Mouse (Mus musculus) forebrain, embryonic 11.5 days (tissue): Measurements from ENCODE around the gene Tmem14c. TPM values are rescaled to one million over a fixed set of nuclear protein-coding genes. Genes with fewer than 3 reads are reported as not detected.
A peak's percentile ranks its signal among the peaks of the same experiment; 100 is the strongest.

Source experiments
- ATAC-seq: fragments of 200-750 bp; cut with Nextera tagmentation; replicated peaks from 2 replicates; pipeline ENCODE4 v1.8.0; 2017; ENCODE audit warnings: moderate TSS enrichment; ENCODE audit not compliant: low FRiP score
- DNase-seq: peaks from one replicate; pipeline ENCODE4 v3.0.0-alpha.2; 2017; ENCODE audit warnings: low spot score
- H3K27ac ChIP-seq: fragments of 300-500 bp; sonication (generic); 2 replicates; pipeline ENCODE4 v1.5.1; 2014; ENCODE audit warnings: low read depth, low read length
- H3K27me3 ChIP-seq: fragments of 300-500 bp; sonication (generic); 2 replicates; pipeline ENCODE4 v1.6.1; 2014; ENCODE audit warnings: mild to moderate bottlenecking, low read length, mixed read lengths; ENCODE audit not compliant: control insufficient read depth, insufficient read depth
- H3K36me3 ChIP-seq: fragments of 300-500 bp; sonication (generic); 2 replicates; pipeline ENCODE4 v1.6.1; 2014; ENCODE audit warnings: mild to moderate bottlenecking, low read length, moderate library complexity, mixed read lengths; ENCODE audit not compliant: control insufficient read depth, insufficient read depth
- H3K4me1 ChIP-seq: fragments of 300-500 bp; sonication (generic); replicated peaks from 2 replicates; pipeline ENCODE4 v1.6.1; 2014; ENCODE audit warnings: low read length, mixed read lengths; ENCODE audit not compliant: control insufficient read depth, insufficient read depth
- H3K4me2 ChIP-seq: fragments of 300-500 bp; sonication (generic); 2 replicates; pipeline ENCODE4 v1.6.1; 2014; ENCODE audit warnings: low read depth, mild to moderate bottlenecking, low read length, moderate library complexity, mixed read lengths; ENCODE audit not compliant: severe bottlenecking
- H3K4me3 ChIP-seq: fragments of 300-500 bp; sonication (generic); 2 replicates; pipeline ENCODE4 v1.5.1; 2014; ENCODE audit warnings: low read depth, low read length
- H3K9ac ChIP-seq: fragments of 300-500 bp; sonication (generic); 2 replicates; pipeline ENCODE4 v1.6.1; 2014; ENCODE audit warnings: low read length
- H3K9me3 ChIP-seq: fragments of 300-500 bp; sonication (generic); 2 replicates; pipeline ENCODE4 v1.6.1; 2016; ENCODE audit warnings: low read length, mixed read lengths; ENCODE audit not compliant: control insufficient read depth
- WGBS: fragments of 180-500 bp; shearing (Covaris S2); extraction: QIAGEN DNeasy Blood & Tissue Kit; methylation state at CpG from one replicate; pipeline ENCODE4 v1.1.7; 2014; 5-methylcytosine and 5-hydroxymethylcytosine counted together
- polyA plus RNA-seq: library from polyadenylated mRNA; unstranded; fragments of >200 nt; fragmentation: Nextera tagmentation; extraction: Ambion mirVana; gene quantifications from 2 replicates; pipeline ENCODE4 v1.2.1, GENCODE M21; 2014

The Tmem14c gene
- polyA plus RNA-seq = 168 and 183 TPM in 2 replicates

DNA sequence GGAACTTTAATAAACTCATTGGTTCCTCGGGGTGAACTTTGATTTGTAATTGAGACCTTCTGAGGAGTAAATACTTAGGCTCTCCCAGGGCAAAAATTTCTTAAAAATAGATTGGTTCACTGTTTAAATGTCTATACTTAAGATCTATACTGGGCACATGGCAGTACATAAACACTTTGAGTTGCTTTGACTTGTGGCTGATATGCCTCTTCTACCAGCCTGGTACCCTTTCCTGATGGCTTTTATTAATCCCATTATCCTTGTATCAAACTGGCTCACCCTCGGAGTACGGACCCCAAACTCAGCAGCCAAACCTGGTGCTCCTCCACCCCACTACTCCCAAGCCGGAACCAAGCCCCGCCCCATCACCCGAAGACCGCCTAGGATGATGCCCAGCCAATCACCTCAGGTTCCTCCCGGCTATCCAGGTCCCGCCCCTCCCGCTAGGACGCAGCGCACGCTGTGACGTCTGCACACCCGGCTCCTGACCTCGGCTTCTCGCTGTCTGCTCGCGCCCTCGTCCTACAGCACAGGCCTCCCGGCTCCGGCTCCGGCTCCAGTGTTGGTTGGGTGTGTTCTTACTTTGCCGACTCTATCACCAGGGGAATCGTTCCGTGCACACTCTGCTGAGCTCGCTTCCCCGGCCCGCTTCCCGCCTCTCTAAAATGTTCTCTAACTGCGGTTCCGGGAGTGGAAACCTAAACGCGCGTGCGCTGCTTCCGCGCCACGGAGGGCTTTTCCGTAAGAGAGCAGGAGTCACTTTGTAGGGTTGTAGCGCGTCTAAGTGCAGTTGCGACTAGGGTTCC is at the start of gene Tmem14c:
TSS of gene Tmem14c (plus strand) at position 464 of the 806 bp plus-strand sequence.
- Histone ChIP-seq H3K36me3 (peaks cover 4% of the 10 kb centered on the region; the same call in 1 of the 2 replicates), H3K4me3 (peak within 1 kb of the TSS; percentile 63), H3K9ac (peak within 1 kb of the TSS; percentile 81), H3K27ac (peak within 1 kb of the TSS; percentile 59; the same call in 1 of the 2 replicates), H3K4me1 (peaks cover 5% of the 10 kb centered on the region; the same call in 1 of the 2 replicates), H3K9me3 (no peaks in the 10 kb centered on the region), H3K27me3 (no peaks in the 10 kb centered on the region), H3K4me2 (peak within 1 kb of the TSS; percentile 81)
- 1% methylated on average over 43 of the region's 43 CpGs for whole genome bisulfite sequencing
- peak; percentile 98 for ATAC-seq
- DNase-seq = peak; percentile 95

DNA sequence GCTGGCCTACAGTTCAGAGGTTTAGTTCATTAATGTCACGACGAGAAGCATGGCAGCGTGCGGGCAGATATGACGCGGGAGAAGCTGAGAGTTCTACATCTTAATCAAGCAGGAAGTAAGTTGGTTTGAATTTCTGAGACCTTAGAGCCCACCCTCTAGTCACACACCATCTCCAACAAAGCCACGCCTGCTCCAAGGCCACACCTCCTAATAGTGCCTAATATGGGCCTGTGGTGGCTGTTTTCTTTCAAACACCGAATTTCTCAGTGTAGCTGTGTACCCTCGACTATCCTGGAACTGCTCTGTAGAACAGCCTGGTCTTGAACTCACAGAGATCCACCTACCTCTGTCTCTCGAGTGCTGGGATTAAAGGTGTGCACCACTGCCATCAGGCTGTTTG is 48.5 kb upstream of the Tmem14c start:
- Histone ChIP-seq H3K27me3 (no peaks in the 10 kb centered on the region), H3K4me2 (no peak overlapping the region), H3K27ac (no peak overlapping the region), H3K9me3 (no peaks in the 10 kb centered on the region), H3K4me3 (no peak overlapping the region), H3K36me3 (no peaks in the 10 kb centered on the region), H3K4me1 (no peaks in the 10 kb centered on the region), H3K9ac (no peak overlapping the region)
- 92% methylated on average over 10 of the region's 10 CpGs for WGBS
- ATAC-seq (no peak), DNase-seq (no peak)

DNA sequence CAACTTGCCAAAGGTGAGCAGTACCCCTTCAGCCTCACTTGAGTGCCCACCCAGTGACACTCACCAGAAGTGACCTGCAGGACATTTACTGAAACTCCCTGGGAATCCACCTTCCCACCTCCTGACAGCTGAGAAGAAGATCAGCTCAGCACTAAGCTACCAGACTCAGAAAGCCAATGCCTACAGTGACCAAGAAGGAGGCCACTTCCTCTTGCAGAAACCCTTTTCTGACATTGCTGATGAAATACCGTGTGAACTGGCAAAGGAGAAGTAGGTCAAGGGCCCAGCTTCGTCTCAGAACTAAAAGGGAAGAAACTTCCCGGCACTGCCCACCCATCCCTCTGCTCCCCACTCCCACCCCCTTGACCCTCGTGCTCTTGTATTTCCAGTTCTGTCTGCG is 47.5 kb upstream of the Tmem14c start:
- DNase-seq = no peak
- H3K4me3 ChIP-seq = no peak overlapping the region
- H3K36me3 ChIP-seq = no peaks in the 10 kb centered on the region
- WGBS = 82% methylated on average over 5 of the region's 5 CpGs
- H3K27ac ChIP-seq = no peak overlapping the region
- H3K9ac ChIP-seq = no peak overlapping the region
- H3K4me2 ChIP-seq = no peak overlapping the region
- H3K9me3 ChIP-seq = no peaks in the 10 kb centered on the region
- no peaks in the 10 kb centered on the region for H3K27me3 ChIP-seq
- no peaks in the 10 kb centered on the region for H3K4me1 ChIP-seq
- ATAC-seq = no peak

DNA sequence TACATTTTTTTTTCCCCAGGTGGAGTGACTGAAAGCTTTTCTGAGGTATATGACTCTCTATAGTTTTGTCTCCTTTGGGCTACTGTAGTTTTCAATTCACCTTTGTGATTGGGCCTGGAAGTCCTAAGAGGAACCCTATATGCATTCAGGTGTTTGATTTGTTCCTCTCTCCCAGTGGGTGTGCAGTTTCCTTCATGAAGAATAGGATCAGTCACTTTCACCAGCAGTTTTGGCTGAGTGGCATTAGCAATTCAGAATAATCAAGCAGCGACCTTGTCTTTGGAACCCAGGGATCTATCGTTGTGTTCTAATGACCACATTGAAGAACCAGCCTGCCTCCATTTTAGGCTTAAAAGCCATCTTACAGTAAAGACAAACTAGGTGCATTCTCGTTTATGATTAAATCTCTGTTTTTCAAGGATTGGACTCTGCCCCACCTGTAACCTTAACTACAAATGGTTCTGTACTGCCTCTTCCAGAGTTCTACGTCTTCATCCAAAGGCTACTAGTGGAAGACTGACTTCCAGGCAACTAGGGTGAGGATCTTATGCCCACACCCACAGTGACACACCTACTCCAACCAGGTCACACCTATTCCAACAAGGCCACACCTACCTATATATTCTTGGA is 46.2 kb upstream of the Tmem14c start:
- Histone ChIP-seq H3K4me1 (no peaks in the 10 kb centered on the region), H3K36me3 (no peaks in the 10 kb centered on the region), H3K4me3 (no peak overlapping the region), H3K27ac (no peak overlapping the region), H3K9ac (no peak overlapping the region), H3K9me3 (no peaks in the 10 kb centered on the region), H3K27me3 (no peaks in the 10 kb centered on the region), H3K4me2 (no peak overlapping the region)
- WGBS = 87% methylated on average over 4 of the region's 4 CpGs
- DNase-seq (no peak), ATAC-seq (no peak)

DNA sequence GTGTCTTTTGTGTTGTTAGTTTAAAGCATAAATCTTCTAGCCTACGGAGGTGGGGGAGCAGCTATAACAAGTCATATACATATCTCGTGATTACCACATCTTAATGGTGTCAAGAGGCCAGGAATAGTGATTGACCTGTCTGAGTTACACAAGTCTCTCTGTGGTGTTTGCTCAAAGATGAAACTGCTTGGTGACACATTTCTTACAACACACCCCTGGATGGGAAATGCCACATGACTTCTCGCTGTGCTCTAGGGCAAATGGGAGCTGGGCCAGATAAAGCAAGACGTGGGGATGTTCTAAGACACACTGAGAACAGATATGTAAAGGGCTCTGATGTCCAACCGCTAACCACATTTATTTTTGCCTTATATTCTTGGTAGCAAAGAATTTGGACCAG is 44.8 kb upstream of the Tmem14c start:
- H3K9ac ChIP-seq = no peak overlapping the region
- no peak overlapping the region for H3K27ac ChIP-seq
- WGBS = 91% methylated on average over 5 of the region's 5 CpGs

DNA sequence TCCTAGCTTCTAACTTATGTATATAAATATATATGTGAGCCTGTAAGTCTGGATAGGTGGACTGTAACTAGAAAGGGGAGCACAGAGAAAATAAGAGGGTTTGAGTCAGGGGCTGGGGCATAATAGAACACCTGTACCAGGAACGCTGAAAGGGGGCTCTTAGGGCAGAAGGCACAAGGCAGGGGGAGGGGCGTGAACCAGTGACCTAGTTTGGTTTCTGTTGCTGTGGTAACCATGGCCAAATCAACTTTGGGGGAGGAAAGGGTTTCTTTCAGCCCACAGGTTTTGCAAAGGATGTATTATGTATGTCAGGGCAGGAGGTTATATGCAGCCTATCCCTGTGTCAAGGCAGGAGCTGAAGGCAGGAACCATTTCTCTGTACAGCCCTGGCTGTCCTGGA is 44.3 kb upstream of the Tmem14c start:
- Histone ChIP-seq H3K4me1 (no peaks in the 10 kb centered on the region), H3K4me2 (no peak overlapping the region), H3K27ac (no peak overlapping the region), H3K27me3 (no peaks in the 10 kb centered on the region), H3K4me3 (no peak overlapping the region), H3K9me3 (no peaks in the 10 kb centered on the region), H3K9ac (no peak overlapping the region), H3K36me3 (no peaks in the 10 kb centered on the region)
- no peak for DNase-seq
- no peak for ATAC-seq
- 84% methylated on average over 2 of the region's 2 CpGs for WGBS

More for the DNA sequence above, 44.8 kb upstream of the Tmem14c start:
- ATAC-seq (no peak), DNase-seq (no peak)
- no peak overlapping the region for H3K4me3 ChIP-seq
- H3K4me1 ChIP-seq = no peaks in the 10 kb centered on the region
- no peak overlapping the region for H3K4me2 ChIP-seq
- H3K36me3 ChIP-seq = no peaks in the 10 kb centered on the region
- no peaks in the 10 kb centered on the region for H3K27me3 ChIP-seq
- no peaks in the 10 kb centered on the region for H3K9me3 ChIP-seq

DNA sequence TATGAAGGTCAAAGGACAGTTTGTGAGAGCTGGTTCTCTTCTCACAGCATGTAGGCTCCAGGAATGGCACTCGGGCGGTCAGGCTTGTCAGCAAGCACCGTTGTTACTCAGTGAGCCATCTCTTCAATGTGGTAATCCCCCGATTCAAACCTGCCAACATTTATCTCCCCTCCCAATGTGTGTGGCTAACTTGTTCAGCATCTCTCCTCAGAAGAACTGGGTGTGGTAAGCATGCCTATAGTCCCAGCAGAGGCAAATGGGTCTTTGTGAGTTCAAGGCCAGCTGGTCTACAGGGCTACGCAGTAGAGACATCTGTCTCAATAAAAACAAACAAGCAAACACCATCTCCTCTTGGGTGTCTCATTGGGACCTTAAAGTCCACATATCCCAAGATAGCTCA is 43.1 kb upstream of the Tmem14c start:
- ATAC-seq = no peak
- H3K4me2 ChIP-seq = no peak overlapping the region
- no peaks in the 10 kb centered on the region for H3K9me3 ChIP-seq
- no peaks in the 10 kb centered on the region for H3K36me3 ChIP-seq
- H3K9ac ChIP-seq = no peak overlapping the region
- no peak overlapping the region for H3K4me3 ChIP-seq
- H3K27me3 ChIP-seq = no peaks in the 10 kb centered on the region
- no peak overlapping the region for H3K27ac ChIP-seq
- DNase-seq = no peak
- no peaks in the 10 kb centered on the region for H3K4me1 ChIP-seq
- 90% methylated on average over 5 of the region's 5 CpGs for WGBS

DNA sequence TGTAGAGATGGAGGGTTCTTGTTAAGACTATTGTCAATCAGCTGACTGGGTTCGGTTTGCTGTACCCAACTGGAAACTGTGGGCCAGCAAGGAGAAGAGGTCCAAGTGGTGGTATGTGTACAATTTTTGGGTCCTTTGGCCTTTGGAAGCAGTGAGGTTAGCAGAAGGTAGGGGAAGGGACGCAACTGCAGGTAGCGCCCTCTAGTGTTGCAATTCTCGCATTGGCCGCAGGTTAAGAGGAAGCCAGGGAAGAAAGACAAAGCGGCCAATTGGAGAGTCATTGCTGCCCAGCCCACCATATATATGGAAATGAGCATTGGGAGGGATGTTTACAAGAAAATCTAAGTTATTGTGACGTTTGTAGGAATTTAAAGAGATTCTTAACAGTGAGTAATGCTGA is 38.5 kb upstream of the Tmem14c start:
- Histone ChIP-seq H3K27me3 (no peaks in the 10 kb centered on the region), H3K27ac (no peak overlapping the region), H3K9ac (no peak overlapping the region), H3K4me1 (no peaks in the 10 kb centered on the region), H3K36me3 (no peaks in the 10 kb centered on the region), H3K9me3 (no peaks in the 10 kb centered on the region), H3K4me2 (no peak overlapping the region), H3K4me3 (no peak overlapping the region)
- ATAC-seq (no peak), DNase-seq (peak; percentile 68)
- WGBS = 8% methylated on average over 7 of the region's 7 CpGs
